Mouse (Mus musculus) limb, embryonic 14.5 days (tissue): ENCODE measurements around the gene Timp2. TPM values are rescaled to one million over a fixed set of nuclear protein-coding genes. Genes with fewer than 3 reads are reported as not detected.
"Not testable (repeated sequence)": the region's sequence is repeated elsewhere in the genome, so short reads cannot be mapped to it uniquely, and the experiment has no call there.

Experiments used
- ATAC-seq: fragments of 200-750 bp; cut with Nextera tagmentation; 2 replicates; pipeline ENCODE4 v1.8.0; 2017; ENCODE audit warnings: low read depth, moderate number of reproducible peaks, moderate TSS enrichment; ENCODE audit not compliant: low FRiP score
- DNase-seq: peaks from one replicate; pipeline ENCODE4 v3.0.0-alpha.2; 2015; ENCODE audit warnings: low spot score
- H3K27ac ChIP-seq: fragments of 300-500 bp; sonication (generic); replicated peaks from 2 replicates; pipeline ENCODE4 v1.5.1; 2014; ENCODE audit warnings: low read depth, mild to moderate bottlenecking, low read length, moderate library complexity, mixed read lengths
- H3K27me3 ChIP-seq: fragments of 300-500 bp; sonication (generic); 2 replicates; pipeline ENCODE4 v1.6.1; 2014; ENCODE audit warnings: low read length, mixed read lengths; ENCODE audit not compliant: control insufficient read depth, insufficient read depth
- H3K36me3 ChIP-seq: fragments of 300-500 bp; sonication (generic); 2 replicates; pipeline ENCODE4 v1.6.1; 2014; ENCODE audit warnings: mild to moderate bottlenecking, low read length, moderate library complexity, mixed read lengths; ENCODE audit not compliant: control insufficient read depth, insufficient read depth
- H3K4me1 ChIP-seq: fragments of 300-500 bp; sonication (generic); 2 replicates; pipeline ENCODE4 v1.6.1; 2014; ENCODE audit warnings: antibody characterized with exemption, low read length, mixed read lengths; ENCODE audit not compliant: control insufficient read depth, insufficient read depth
- H3K4me2 ChIP-seq: fragments of 300-500 bp; sonication (generic); replicated peaks from 2 replicates; pipeline ENCODE4 v1.6.1; 2014; ENCODE audit warnings: low read depth, mild to moderate bottlenecking, low read length, moderate library complexity; ENCODE audit not compliant: severe bottlenecking
- H3K4me3 ChIP-seq: fragments of 300-500 bp; sonication (generic); replicated peaks from 2 replicates; pipeline ENCODE4 v1.5.1; 2014; ENCODE audit warnings: low read length
- H3K9ac ChIP-seq: fragments of 300-500 bp; sonication (generic); 2 replicates; pipeline ENCODE4 v1.6.1; 2014; ENCODE audit warnings: mild to moderate bottlenecking, low read depth, low read length, moderate library complexity; ENCODE audit not compliant: severe bottlenecking
- H3K9me3 ChIP-seq: fragments of 300-500 bp; sonication (generic); 2 replicates; pipeline ENCODE4 v1.6.1; 2016; ENCODE audit warnings: low read length; ENCODE audit not compliant: control insufficient read depth
- POLR2A ChIP-seq: fragments of 200-500 bp; IDR thresholded peaks from 2 replicates; pipeline ENCODE4 v1.8.0; 2012; ENCODE audit warnings: inconsistent platforms, mild to moderate bottlenecking, moderate library complexity, borderline replicate concordance; ENCODE audit not compliant: insufficient read depth, insufficient read length; ENCODE audit errors: extremely low read depth
- WGBS: fragments of 180-500 bp; shearing (Covaris S2); extraction: QIAGEN DNeasy Blood & Tissue Kit; methylation state at CpG from one replicate; pipeline ENCODE4 v1.1.7; 2014; 5-methylcytosine and 5-hydroxymethylcytosine counted together
- polyA plus RNA-seq, 2 experiments: library from polyadenylated mRNA; depleted of rRNA in 1 of 2; stranded (reverse) in 1 of 2; unstranded in 1 of 2; fragments of >200 nt; fragmentation: Nextera tagmentation in 1 of 2; extraction: Ambion mirVana in 1 of 2; gene quantifications; 2 replicates each; pipeline versions ENCODE4 v1.2.1 to v1.2.3; 2012 to 2014

Gene Timp2
- polyA plus RNA-seq, 2 experiments = 175 to 202 TPM

GRCm38 (mm10) chr11:118321971-118322370 is 33.6 kb downstream of the Timp2 start:
- no peak for TF ChIP-seq POLR2A
- H3K9me3 ChIP-seq = no peaks in the 10 kb centered on the region
- H3K9ac ChIP-seq = no peak overlapping the region
- DNase-seq = no peak
- 52% methylated on average over 4 of the region's 4 CpGs for WGBS
- no peak for ATAC-seq
- H3K4me3 ChIP-seq = no peak overlapping the region
- H3K36me3 ChIP-seq = peaks cover 34% of the 10 kb centered on the region
- H3K4me2 ChIP-seq = no peak overlapping the region
- H3K27me3 ChIP-seq = no peaks in the 10 kb centered on the region
- H3K4me1 ChIP-seq = peaks cover 44% of the 10 kb centered on the region
- no peak overlapping the region for H3K27ac ChIP-seq

GRCm38 (mm10) chr11:118321500-118321899 is 34.0 kb downstream of the Timp2 start:
- Histone ChIP-seq H3K4me1 (peaks cover 40% of the 10 kb centered on the region), H3K36me3 (peaks cover 39% of the 10 kb centered on the region), H3K27me3 (no peaks in the 10 kb centered on the region), H3K27ac (no peak overlapping the region), H3K9me3 (no peaks in the 10 kb centered on the region), H3K9ac (no peak overlapping the region), H3K4me2 (no peak overlapping the region), H3K4me3 (no peak overlapping the region)
- 46% methylated on average over 7 of the region's 7 CpGs for WGBS
- no peak for TF ChIP-seq POLR2A
- ATAC-seq (no peak), DNase-seq (no peak)

DNA sequence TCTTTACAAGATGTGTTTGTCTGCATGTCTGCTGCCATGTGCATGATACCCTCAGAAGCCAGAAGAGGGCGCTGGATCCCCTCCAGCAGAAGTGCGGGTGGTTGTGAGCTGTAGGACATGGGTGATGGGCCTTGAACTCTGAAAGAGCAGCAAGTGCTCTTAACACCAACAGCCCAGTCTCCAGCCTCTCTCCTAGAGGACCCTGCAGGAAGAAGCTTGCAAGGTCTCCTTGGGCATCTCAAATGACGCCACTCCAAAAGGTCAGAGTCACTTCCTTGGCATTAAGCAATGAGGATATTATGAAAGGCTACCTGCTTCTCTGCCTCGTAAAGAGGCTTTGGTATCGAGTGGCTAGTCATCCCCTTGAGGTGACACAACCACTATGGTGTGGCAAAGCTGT is 36.9 kb downstream of the Timp2 start:
- Histone ChIP-seq H3K4me3 (no peak overlapping the region), H3K27ac (no peak overlapping the region), H3K4me2 (no peak overlapping the region), H3K27me3 (no peaks in the 10 kb centered on the region), H3K4me1 (peaks cover 16% of the 10 kb centered on the region), H3K9me3 (no peaks in the 10 kb centered on the region), H3K9ac (no peak overlapping the region), H3K36me3 (peaks cover 57% of the 10 kb centered on the region)
- WGBS = 62% methylated on average over 5 of the region's 5 CpGs
- TF ChIP-seq POLR2A = no peak
- DNase-seq (no peak), ATAC-seq (no peak)

DNA sequence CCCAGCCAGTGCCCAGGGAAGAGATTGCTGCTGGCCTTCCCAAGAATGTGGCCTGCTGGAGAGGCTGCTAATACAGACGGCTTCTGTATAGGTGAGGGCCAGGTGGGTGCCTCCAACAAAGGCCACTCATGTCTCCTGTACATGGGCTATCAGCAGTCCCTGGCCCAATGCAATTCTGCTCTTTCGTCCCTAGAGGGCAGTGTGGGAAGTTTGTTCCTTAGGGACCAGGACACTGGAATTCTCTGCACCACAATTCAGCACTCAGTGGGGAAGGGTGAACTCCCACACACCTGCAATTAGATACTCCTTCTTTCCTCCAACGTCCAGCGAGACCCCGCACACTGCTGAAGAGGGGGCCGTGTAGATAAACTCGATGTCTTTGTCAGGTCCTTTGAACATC is 38.4 kb downstream of the Timp2 start:
- Histone ChIP-seq H3K4me2 (no peak overlapping the region), H3K27me3 (no peaks in the 10 kb centered on the region), H3K9ac (no peak overlapping the region), H3K27ac (no peak overlapping the region), H3K36me3 (peaks cover 72% of the 10 kb centered on the region), H3K9me3 (no peaks in the 10 kb centered on the region), H3K4me1 (peaks cover 8% of the 10 kb centered on the region), H3K4me3 (no peak overlapping the region)
- TF ChIP-seq POLR2A = no peak
- WGBS = 20% methylated on average over 7 of the region's 7 CpGs
- DNase-seq = peak; percentile 67
- ATAC-seq = no peak

- Histone ChIP-seq H3K9me3 (no peaks in the 10 kb centered on the region), H3K4me1 (peaks cover 1% of the 10 kb centered on the region; the same call in 1 of the 2 replicates), H3K4me3 (no peak overlapping the region), H3K27ac (no peak overlapping the region), H3K36me3 (peaks cover 79% of the 10 kb centered on the region), H3K9ac (no peak overlapping the region), H3K4me2 (no peak overlapping the region), H3K27me3 (no peaks in the 10 kb centered on the region)
- ATAC-seq (no peak), DNase-seq (no peak)
- 87% methylated on average over 8 of the region's 8 CpGs for WGBS
- no peak for TF ChIP-seq POLR2A
Observed at GRCm38 (mm10) chr11:118316231-118316806, 39.2 kb downstream of the Timp2 start.

- Histone ChIP-seq H3K4me3 (no peak overlapping the region), H3K9me3 (peaks cover 8% of the 10 kb centered on the region; the same call in 1 of the 2 replicates), H3K36me3 (peaks cover 81% of the 10 kb centered on the region), H3K9ac (no peak overlapping the region), H3K4me1 (no peaks in the 10 kb centered on the region), H3K27me3 (no peaks in the 10 kb centered on the region), H3K27ac (no peak overlapping the region), H3K4me2 (no peak overlapping the region)
- 87% methylated on average over 6 of the region's 6 CpGs for WGBS
- no peak for DNase-seq
- no peak for TF ChIP-seq POLR2A
- no peak for ATAC-seq
Observed at GRCm38 (mm10) chr11:118312132-118312723, 43.3 kb downstream of the Timp2 start.

GRCm38 (mm10) chr11:118307962-118308361 is 47.6 kb downstream of the Timp2 start:
- H3K9ac ChIP-seq, H3K4me3 ChIP-seq, H3K4me2 ChIP-seq, H3K27me3 ChIP-seq, H3K27ac ChIP-seq, DNase-seq, ATAC-seq, H3K9me3 ChIP-seq, H3K4me1 ChIP-seq: not testable (repeated sequence)
- H3K36me3 ChIP-seq = peaks cover 59% of the 10 kb centered on the region
- 83% methylated on average over 2 of the region's 2 CpGs for WGBS

DNA sequence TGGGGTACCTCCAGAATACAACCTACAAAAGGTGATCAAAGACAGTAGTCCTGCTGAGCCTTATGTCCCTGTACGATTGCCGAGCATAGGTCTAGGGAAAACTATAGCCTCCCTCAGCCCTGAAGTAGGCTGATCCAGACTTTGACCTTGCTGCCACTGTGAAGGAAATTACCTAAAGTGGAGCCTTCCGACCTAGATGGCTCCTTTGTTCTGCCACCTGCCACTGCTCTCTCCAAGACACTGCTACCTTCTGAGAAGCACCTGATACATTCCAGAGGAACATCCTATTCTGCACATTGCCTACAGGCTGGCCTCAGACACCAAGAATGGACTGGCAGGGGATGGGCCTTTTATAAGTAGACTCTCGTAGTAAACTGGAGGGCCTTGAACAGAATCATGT is 51.6 kb downstream of the Timp2 start:
- not testable (repeated sequence) for H3K9ac ChIP-seq, ATAC-seq, H3K27me3 ChIP-seq, H3K9me3 ChIP-seq, H3K4me1 ChIP-seq, DNase-seq, H3K4me3 ChIP-seq, H3K4me2 ChIP-seq, H3K27ac ChIP-seq
- H3K36me3 ChIP-seq = peaks cover 45% of the 10 kb centered on the region
- WGBS = 82% methylated on average over 4 of the region's 4 CpGs
